In genomic region chr8:114636376-114636775, GRCm38 (mm10) we compare ENCODE assay signal across 25 mouse cellular contexts.
DNase-seq lines count a peak whose midpoint lies in the region; ATAC-seq and TF ChIP-seq lines count a peak whose summit lies in the region.
"Had no signal": no experiment of that assay in that cellular context is flagged by ENCODE, and none has a peak within 500 bp of the region (broad histone marks: within the 10 kb centered on the region; RNA-seq: fewer than 3 reads in every experiment).

No protein-coding gene starts in this region.

- no peak overlapping the region for H3K4me3 ChIP-seq in midbrain, embryonic 11.5 days (ENCODE audit: low read depth, low read length)
- no peak overlapping the region for H3K4me3 ChIP-seq in midbrain, embryonic 14.5 days (replicated peaks; ENCODE audit: low read depth, low read length)
- no peak overlapping the region for H3K4me3 ChIP-seq in CH12.LX (replicated peaks in 1 of 3; ENCODE audit: low read depth in 2 of 3, low read length in 2 of 3, poor library complexity in 1 of 3)
- no peak overlapping the region for H3K4me3 ChIP-seq in bone marrow macrophage, adult 2 months (ENCODE audit: insufficient read depth, low read length)

- no peak overlapping the region for H3K9ac ChIP-seq in midbrain, embryonic 11.5 days (ENCODE audit: low read length)
- H3K9ac ChIP-seq in midbrain, embryonic 14.5 days (replicated peaks; ENCODE audit: low read length), result no peak overlapping the region
- no peak overlapping the region for H3K9ac ChIP-seq in CH12.LX (ENCODE audit: insufficient read depth, low read depth)

- no peak for TF ChIP-seq EP300 in CH12.LX (IDR thresholded peaks at IDR 0.05; ENCODE audit: low read length)

- H3K27me3 ChIP-seq in midbrain, embryonic 11.5 days (ENCODE audit: control insufficient read depth, insufficient read depth, low read length), result no peaks in the 10 kb centered on the region
- H3K27me3 ChIP-seq in midbrain, embryonic 14.5 days (ENCODE audit: control insufficient read depth, insufficient read depth, low read length), result no peaks in the 10 kb centered on the region
- no peaks in the 10 kb centered on the region for H3K27me3 ChIP-seq in CH12.LX (replicated peaks)
- H3K27me3 ChIP-seq: Patski had no signal

- no peak overlapping the region for H3K4me2 ChIP-seq in midbrain, embryonic 11.5 days
- no peak overlapping the region for H3K4me2 ChIP-seq in midbrain, embryonic 14.5 days (ENCODE audit: low read length)
- no peak overlapping the region for H3K4me2 ChIP-seq in CH12.LX (ENCODE audit: insufficient read depth, low read depth, poor library complexity, severe bottlenecking)

- in situ Hi-C loops in CH12.LX (cut with MboI; ENCODE audit: low pct_ligation_motif_present, low pct_unique_long_range_greater_than_20kb, low sequenced_read_pairs), result no loop called here

- no peak for TF ChIP-seq POLR2A in CH12.LX (IDR thresholded peaks at IDR 0.05; ENCODE audit: low read depth, low read length)
- no peak for TF ChIP-seq POLR2A in bone marrow macrophage, adult 2 months (IDR thresholded peaks at IDR 0.05; ENCODE audit: borderline replicate concordance, low read depth, low read length)

- TF ChIP-seq RAD21 in CH12.LX (IDR thresholded peaks at IDR 0.05; ENCODE audit: low read depth, low read length), result no peak

- no peak for TF ChIP-seq CTCF in CH12.LX (conservative IDR thresholded peaks at IDR 0.05 in 1 of 2, IDR thresholded peaks at IDR 0.05 in 1 of 2; ENCODE audit: low read depth in 2 of 2, low read length in 2 of 2)
- TF ChIP-seq CTCF in bone marrow macrophage, adult 2 months (IDR thresholded peaks at IDR 0.05; ENCODE audit: low read depth, low read length), result no peak

- no peak overlapping the region for H3K27ac ChIP-seq in midbrain, embryonic 11.5 days (ENCODE audit: low read depth, low read length)
- H3K27ac ChIP-seq in midbrain, embryonic 14.5 days (replicated peaks; ENCODE audit: low read depth, low read length), result no peak overlapping the region
- H3K27ac ChIP-seq in CH12.LX (ENCODE audit: insufficient read depth, low read depth), result no peak overlapping the region
- H3K27ac ChIP-seq in bone marrow macrophage, adult 2 months (ENCODE audit: insufficient read depth, low read depth, low read length), result peak overlapping the region; percentile 32; the same call in 1 of the 2 replicates

- no peaks in the 10 kb centered on the region for H3K9me3 ChIP-seq in midbrain, embryonic 11.5 days (ENCODE audit: control insufficient read depth, low read length)
- H3K9me3 ChIP-seq in midbrain, embryonic 14.5 days (ENCODE audit: control insufficient read depth, low read length), result no peaks in the 10 kb centered on the region
- H3K9me3 ChIP-seq in CH12.LX (replicated peaks; ENCODE audit: low read length), result no peaks in the 10 kb centered on the region

- ATAC-seq in midbrain, embryonic 11.5 days (ENCODE audit: low FRiP score), result no peak
- ATAC-seq in midbrain, embryonic 14.5 days (ENCODE audit: low FRiP score, low TSS enrichment), result no peak
- ATAC-seq: activated CD4-positive, CD25-positive, alpha-beta regulatory T cell, adult 4 months; CD4-positive, CD25-positive, alpha-beta regulatory T cell, adult 4 months; Patski had no signal

- H3K4me1 ChIP-seq in midbrain, embryonic 11.5 days (ENCODE audit: control insufficient read depth, insufficient read depth, low read length), result no peaks in the 10 kb centered on the region
- no peaks in the 10 kb centered on the region for H3K4me1 ChIP-seq in midbrain, embryonic 14.5 days (ENCODE audit: control insufficient read depth, insufficient read depth, low read length)
- H3K4me1 ChIP-seq in CH12.LX (ENCODE audit: control insufficient read depth in 1 of 2, insufficient read depth in 2 of 2), result peaks cover 0 to 24% of the 10 kb centered on the region in 2 experiments; a peak in 2 of 4 replicates
- peaks cover 14% of the 10 kb centered on the region for H3K4me1 ChIP-seq in bone marrow macrophage, adult 2 months (ENCODE audit: control insufficient read depth, insufficient read depth, low read length)

- 83% methylated on average over 5 of the region's 5 CpGs for WGBS in midbrain, embryonic 11.5 days
- WGBS in midbrain, embryonic 14.5 days, result 86% methylated on average over 5 of the region's 5 CpGs

- H3K79me2 ChIP-seq in CH12.LX (replicated peaks; ENCODE audit: control insufficient read depth, extremely low read depth, insufficient read depth, poor library complexity, severe bottlenecking), result no peaks in the 10 kb centered on the region

- H3K36me3 ChIP-seq in midbrain, embryonic 11.5 days (ENCODE audit: control insufficient read depth, insufficient read depth, low read length), result no peaks in the 10 kb centered on the region
- H3K36me3 ChIP-seq in midbrain, embryonic 14.5 days (ENCODE audit: control insufficient read depth, insufficient read depth, low read length), result no peaks in the 10 kb centered on the region
- H3K36me3 ChIP-seq in CH12.LX (replicated peaks in 1 of 2; ENCODE audit: control insufficient read depth in 1 of 2, insufficient read depth in 1 of 2, low read length in 1 of 2), result no peaks in the 10 kb centered on the region
- H3K36me3 ChIP-seq: G1E had no signal

- dilution Hi-C loops in CH12.LX (cut with MboI; ENCODE audit: extremely low pct_ligation_motif_present, extremely low pct_unique_long_range_greater_than_20kb, low sequenced_read_pairs), result no loop called here

- DNase-seq in midbrain, embryonic 11.5 days (ENCODE audit: low spot score, missing footprints), result peak; percentile 69
- DNase-seq in midbrain, embryonic 14.5 days, result no peak
- DNase-seq in A20 (ENCODE audit: low read depth, low spot score) (peak; percentile 66), CH12.LX (ENCODE audit: extremely low read depth) (peak; percentile 8), adipocyte (ENCODE audit: low spot score) (no peak)
- DNase-seq in heart, adult 9 months (ENCODE audit: low spot score in 2 of 2), result no peak
- DNase-seq in thymus, adult 18-20 months, result no peak
- DNase-seq: adrenal gland, adult 2 months; adrenal gland, adult 8-10 months; adrenal gland, postnatal 10 days; adrenal gland, postnatal 14 days; adrenal gland, postnatal 25 days; adrenal gland, postnatal 36 days; B cell, adult 2 months; cerebellum, adult 11 months; cerebellum, adult 11-12 months; cerebellum, adult 18-20 months; cerebellum, adult 2 months; cerebellum, adult 8-10 months; cerebellum, adult 9-10 months had no signal

TF ChIP-seq in CH12.LX, 34 proteins besides CTCF, POLR2A, EP300 and RAD21:
- no peak for TF ChIP-seq TBP (conservative IDR thresholded peaks at IDR 0.05; ENCODE audit: low read depth, low read length)
- TF ChIP-seq MAFK (IDR thresholded peaks at IDR 0.05; ENCODE audit: insufficient replicate concordance, low read length), result no peak
- no peak for TF ChIP-seq ETS1 (conservative IDR thresholded peaks at IDR 0.05; ENCODE audit: low read depth, low read length)
- no peak for TF ChIP-seq SIN3A (IDR thresholded peaks at IDR 0.05; ENCODE audit: low read length)
- no peak for TF ChIP-seq TCF12 (IDR thresholded peaks at IDR 0.05; ENCODE audit: low read depth, low read length)
- no peak for TF ChIP-seq GABPA (IDR thresholded peaks at IDR 0.05; ENCODE audit: insufficient replicate concordance, low read depth, low read length)
- no peak for TF ChIP-seq JUND (conservative IDR thresholded peaks at IDR 0.05; ENCODE audit: low read depth, low read length)
TF ChIP-seq in CH12.LX: peak in this region for 0.

Comparison
In these comparisons a context has a peak if more than half of its experiments do, and no peak if none do; other contexts are left out.
1. DNase-seq: peak in midbrain, embryonic 11.5 days (single experiment), A20 (single experiment) and CH12.LX (single experiment); none in midbrain, embryonic 14.5 days (single experiment), heart, adult 9 months (0 of 2), thymus, adult 18-20 months (0 of 2) and adipocyte (single experiment).